Mouse (Mus musculus) embryo, embryonic 10 days (tissue): Measurements from ENCODE around the gene Igfbp4.

ENCODE experiments used
- DNase-seq: peaks from one replicate; pipeline ENCODE4 v3.0.0-alpha.2; 2015; ENCODE audit warnings: low spot score

Gene Igfbp4

GRCm38 (mm10) chr11:99080902-99081543, 40.0 kb downstream of the Igfbp4 start:
- no peak for DNase-seq

- no peak for DNase-seq
Measured at GRCm38 (mm10) chr11:99081566-99081965, 40.5 kb downstream of the Igfbp4 start.

GRCm38 (mm10) chr11:99082098-99082497, 41.1 kb downstream of the Igfbp4 start:
- no peak for DNase-seq

GRCm38 (mm10) chr11:99083516-99083915, 42.5 kb downstream of the Igfbp4 start:
- DNase-seq: no peak

GRCm38 (mm10) chr11:99084366-99084765, 43.3 kb downstream of the Igfbp4 start:
- no peak for DNase-seq

- no peak for DNase-seq
Measured at GRCm38 (mm10) chr11:99088486-99088885, 47.4 kb downstream of the Igfbp4 start.

GRCm38 (mm10) chr11:99089077-99089601, 48.1 kb downstream of the Igfbp4 start, which contains the start of gene Tns4:
Tns4 (minus strand) TSS chr11:99089306.
- DNase-seq: no peak

GRCm38 (mm10) chr11:99090391-99090790, 49.3 kb downstream of the Igfbp4 start:
- DNase-seq: no peak

GRCm38 (mm10) chr11:99091666-99092065, 50.6 kb downstream of the Igfbp4 start:
- no peak for DNase-seq

- no peak for DNase-seq
Measured at GRCm38 (mm10) chr11:99093740-99094139, 52.7 kb downstream of the Igfbp4 start.

GRCm38 (mm10) chr11:99094911-99095676, 54.0 kb downstream of the Igfbp4 start:
- no peak for DNase-seq

GRCm38 (mm10) chr11:99095759-99096158, 54.7 kb downstream of the Igfbp4 start:
- no peak for DNase-seq

- DNase-seq: no peak
Measured at GRCm38 (mm10) chr11:99096417-99096816, 55.4 kb downstream of the Igfbp4 start.

- no peak for DNase-seq
Measured at GRCm38 (mm10) chr11:99096996-99097774, 56.1 kb downstream of the Igfbp4 start.

- no peak for DNase-seq
Measured at GRCm38 (mm10) chr11:99098924-99099323, 57.9 kb downstream of the Igfbp4 start.

GRCm38 (mm10) chr11:99099516-99099915, 58.5 kb downstream of the Igfbp4 start:
- DNase-seq: no peak

- no peak for DNase-seq
Measured at GRCm38 (mm10) chr11:99100215-99100614, 59.2 kb downstream of the Igfbp4 start.

GRCm38 (mm10) chr11:99101693-99102092, 60.6 kb downstream of the Igfbp4 start:
- DNase-seq: no peak

GRCm38 (mm10) chr11:99102575-99103270, 61.7 kb downstream of the Igfbp4 start:
- no peak for DNase-seq
